Comparison of ENCODE assay signal across 8 mouse cellular contexts in the genomic region with DNA sequence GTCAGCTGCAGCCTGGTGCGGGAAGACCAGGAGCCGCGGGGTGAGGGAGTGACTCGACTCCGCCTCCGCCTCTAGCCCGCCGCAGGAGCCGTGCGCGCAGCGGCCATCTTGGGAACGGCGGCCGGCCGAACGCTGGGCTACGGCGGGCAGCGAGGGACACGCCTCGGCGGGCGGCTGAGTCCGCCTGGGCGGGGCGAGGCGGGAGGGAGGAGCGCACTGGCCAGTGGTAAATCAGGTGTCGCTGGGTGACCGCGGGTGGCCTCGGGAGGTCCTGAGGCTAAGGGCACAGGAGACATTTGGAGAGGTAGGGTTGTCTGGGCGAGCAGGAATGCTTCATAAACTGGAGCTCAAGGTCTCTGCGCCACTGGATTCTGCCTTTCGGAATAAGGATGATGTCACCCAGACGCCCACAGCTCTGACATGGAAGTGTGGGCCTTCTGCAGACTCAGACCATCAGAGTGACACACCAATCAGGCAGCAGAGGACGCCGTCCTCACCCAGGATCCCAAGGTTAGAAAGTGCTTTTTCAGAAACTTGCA. TPM values are rescaled to one million over a fixed set of nuclear protein-coding genes. Genes with fewer than 3 reads are reported as not detected.
A peak's percentile ranks its signal among the peaks of the same experiment; 100 is the strongest.
DNase-seq lines count a peak whose midpoint lies in the region; ATAC-seq lines count a peak whose summit lies in the region.

Map3k4 (minus strand) TSS at position 134 of the 539 bp plus-strand sequence.

- H3K4me2 ChIP-seq in intestine, embryonic 14.5 days (ENCODE audit: low read length), result peak within 1 kb of the TSS; percentile 82

- peak within 1 kb of the TSS; percentile 88 for H3K9ac ChIP-seq in intestine, embryonic 14.5 days (ENCODE audit: low read length)

- no peaks in the 10 kb centered on the region for H3K36me3 ChIP-seq in intestine, embryonic 14.5 days (ENCODE audit: control insufficient read depth, insufficient read depth, low read length)

- no peaks in the 10 kb centered on the region for H3K9me3 ChIP-seq in intestine, embryonic 14.5 days (ENCODE audit: control insufficient read depth, low read length)

- peak within 1 kb of the TSS; percentile 95 for H3K27ac ChIP-seq in intestine, embryonic 14.5 days (ENCODE audit: low read depth)

- WGBS in intestine, embryonic 14.5 days, result 0% methylated on average over 39 of the region's 39 CpGs

- H3K27me3 ChIP-seq in intestine, embryonic 14.5 days (replicated peaks; ENCODE audit: control insufficient read depth, insufficient read depth, low read length), result no peaks in the 10 kb centered on the region

- peak; percentile 96 for ATAC-seq in intestine, embryonic 14.5 days (replicated peaks; ENCODE audit: low FRiP score, low TSS enrichment, low read depth)
- ATAC-seq in megakaryocyte progenitor cell, adult 5-6 weeks (replicated peaks; ENCODE audit: poor library complexity), result peak; percentile 94

- H3K4me1 ChIP-seq in intestine, embryonic 14.5 days (replicated peaks; ENCODE audit: control insufficient read depth, insufficient read depth, low read length), result peaks cover 22% of the 10 kb centered on the region

- H3K4me3 ChIP-seq in intestine, embryonic 14.5 days (ENCODE audit: low read depth, low read length), result peak within 1 kb of the TSS; percentile 99

- intact Hi-C loops in left cerebral cortex, postnatal 10 days (cut with DNase I), result loop anchor here (5.0 kb wide), 2 partner anchors 41 to 54 kb away; no protein-coding TSS in a partner anchor

- DNase-seq in adrenal gland, adult 2 months, result peak; percentile 98
- DNase-seq in embryo, embryonic 11 days, result peak; percentile 95
- DNase-seq in gastrocnemius, postnatal 25 days, result peak; percentile 93
- DNase-seq in intestine, embryonic 14.5 days (ENCODE audit: low spot score), result peak; percentile 98
- DNase-seq in left cerebral cortex, postnatal 10 days (ENCODE audit: extremely low spot score in 1 of 2, low spot score in 2 of 2), result peak; percentile 89 to 97
- DNase-seq in right cerebral cortex, postnatal 10 days (ENCODE audit: low spot score in 2 of 2), result peak; percentile 94
- DNase-seq in urinary bladder, postnatal 36 days (ENCODE audit: low spot score in 2 of 2), result peak; percentile 93 to 94

RNA-seq across cellular contexts. Expression of gene Map3k4, which starts in this region (rescaled TPM):
- 10 to 100 TPM; 24.6 to 30.7 TPM for total RNA-seq in adrenal gland, adult 2 months (2021)
- 51.3 and 52.1 TPM in 2 replicates for polyA plus RNA-seq in adrenal gland, adult 2 months (2012; rRNA removed)
- total RNA-seq in gastrocnemius, postnatal 25 days (2021), result 10 to 100 TPM; 25.5 to 25.7 TPM
- 42.6 and 46.8 TPM in 2 replicates for polyA plus RNA-seq in intestine, embryonic 14.5 days (2014; fragmentation: Nextera tagmentation; extraction: Ambion mirVana)
- total RNA-seq in left cerebral cortex, postnatal 10 days (2021), result 10 to 100 TPM; 32.9 to 33.9 TPM
- 11.3 and 17.1 TPM in 2 replicates for total RNA-seq in megakaryocyte progenitor cell, adult 5-6 weeks (2015)
- total RNA-seq in megakaryocyte progenitor cell, adult 5-6 weeks (2017), result 20.1 and 25.1 TPM in 2 replicates

Comparison
In these comparisons a context has a peak if more than half of its experiments do, and no peak if none do; other contexts are left out.
1. Peak in every context shown above with its lines: DNase-seq, ATAC-seq, H3K4me3 ChIP-seq and H3K27ac ChIP-seq.